Mouse (Mus musculus): Measurements from ENCODE around the gene Rab14. TPM values are rescaled to one million over a fixed set of nuclear protein-coding genes. Genes with fewer than 3 reads are reported as not detected.

Rab14 gene
- total RNA-seq, 2 experiments from 2014 or later, result 187 to 226 TPM

- no peak for DNase-seq (ENCODE audit: low spot score in 2 of 2)
Measured at GRCm38 (mm10) chr2:35203729-35204128, 2.8 kb upstream of the Rab14 start.

- DNase-seq (ENCODE audit: low spot score in 2 of 2), result peak; percentile 52 to 57
Measured at GRCm38 (mm10) chr2:35199971-35200897, 686 bp downstream of the Rab14 start.

GRCm38 (mm10) chr2:35199541-35199940 lies 1.4 kb downstream of the Rab14 start:
- no peak for DNase-seq (ENCODE audit: low spot score in 2 of 2)

GRCm38 (mm10) chr2:35195626-35196544 lies 5.0 kb downstream of the Rab14 start:
- no peak for DNase-seq (ENCODE audit: low spot score in 2 of 2)

DNA sequence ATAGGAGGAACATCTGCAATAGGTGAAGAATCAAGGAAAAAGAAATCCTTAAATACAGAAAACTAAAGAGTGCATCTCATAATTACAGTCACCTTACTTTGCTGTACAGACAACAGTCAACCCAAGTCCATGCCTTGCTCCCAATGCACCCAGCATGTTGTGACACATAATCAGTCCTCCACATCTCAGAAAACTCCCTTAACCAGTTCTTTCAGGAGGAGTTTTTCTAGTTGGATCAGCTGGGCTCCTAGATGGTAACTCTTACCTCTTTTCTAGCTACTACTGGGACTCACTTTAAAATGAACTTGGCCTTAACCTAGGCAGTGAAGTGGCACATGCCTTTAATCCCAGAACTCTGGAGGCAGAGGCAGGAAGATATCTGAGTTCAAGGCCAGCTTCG lies 6.9 kb downstream of the Rab14 start:
- no peak for DNase-seq (ENCODE audit: low spot score in 2 of 2)

DNA sequence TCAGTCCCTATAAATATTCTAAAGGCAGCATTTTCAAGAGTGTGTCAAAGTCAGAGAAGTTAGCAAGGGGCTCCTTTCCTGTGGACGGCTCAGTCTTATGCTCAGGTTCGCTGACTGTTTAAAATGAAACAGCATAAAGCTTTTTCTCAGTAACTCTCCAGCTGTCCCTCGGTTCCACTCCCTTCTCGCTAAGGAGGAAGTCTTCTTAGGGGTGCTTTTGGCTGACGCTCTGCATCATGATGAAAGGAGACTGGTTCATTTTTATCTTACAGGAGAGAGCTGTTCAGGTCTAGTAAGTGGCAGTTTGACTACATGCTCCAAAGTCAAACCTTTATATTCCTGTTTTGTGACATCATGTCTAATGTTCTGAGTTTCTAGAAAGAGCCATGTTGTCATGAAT lies 12.0 kb downstream of the Rab14 start:
- no peak for DNase-seq (ENCODE audit: low spot score in 2 of 2)

- no peak for DNase-seq (ENCODE audit: low spot score in 2 of 2)
Measured at GRCm38 (mm10) chr2:35183115-35183673, 17.7 kb downstream of the Rab14 start.

GRCm38 (mm10) chr2:35178153-35178552 lies 22.8 kb downstream of the Rab14 start:
- no peak for DNase-seq (ENCODE audit: low spot score in 2 of 2)

- no peak for DNase-seq (ENCODE audit: low spot score in 2 of 2)
Measured at GRCm38 (mm10) chr2:35175281-35176065, 25.4 kb downstream of the Rab14 start.

DNA sequence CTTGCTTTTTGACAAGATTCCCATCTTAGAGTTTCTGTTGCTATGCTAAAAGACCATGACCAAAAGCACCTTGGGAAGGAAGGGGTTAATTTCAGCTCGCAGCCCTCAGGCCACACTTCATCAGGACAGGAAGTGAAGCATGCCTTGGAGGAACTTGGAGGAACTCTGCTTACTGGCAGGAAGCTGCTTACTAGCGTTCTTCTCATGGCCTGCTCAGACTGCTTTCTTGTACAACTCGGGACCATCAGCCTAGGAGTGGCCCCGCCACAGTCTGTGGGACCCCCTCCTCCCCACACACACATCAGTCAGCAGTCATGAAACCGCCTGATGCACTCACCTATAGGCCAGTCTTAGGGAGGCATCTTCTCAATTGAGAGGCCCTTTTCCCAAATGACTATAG lies 26.8 kb downstream of the Rab14 start:
- DNase-seq (ENCODE audit: low spot score in 2 of 2), result no peak

DNA sequence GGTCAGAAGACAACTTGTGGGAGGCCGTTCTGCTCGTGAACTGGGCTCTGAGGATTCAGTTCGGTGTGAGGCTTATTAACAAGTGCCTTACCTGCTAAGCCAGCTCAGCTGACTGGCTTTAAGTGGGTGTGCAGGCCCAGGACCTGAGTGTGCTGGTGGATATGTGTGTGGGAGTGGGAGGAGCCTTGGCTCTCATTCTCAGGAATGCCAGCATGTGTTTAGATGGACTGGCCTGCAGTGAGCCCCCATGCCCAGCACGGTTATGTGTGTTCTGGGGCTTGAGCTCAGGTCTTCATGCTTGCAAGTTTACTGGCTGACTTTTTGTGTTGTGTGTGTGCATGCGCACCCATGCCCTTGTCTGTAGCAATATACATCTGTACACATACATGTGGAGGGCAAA lies 27.3 kb downstream of the Rab14 start:
- DNase-seq (ENCODE audit: low spot score in 2 of 2), result no peak

- no peak for DNase-seq (ENCODE audit: low spot score in 2 of 2)
Measured at GRCm38 (mm10) chr2:35172246-35172645, 28.7 kb downstream of the Rab14 start.

GRCm38 (mm10) chr2:35171341-35171861 lies 29.5 kb downstream of the Rab14 start:
- peak; percentile 35 to 37 for DNase-seq (ENCODE audit: low spot score in 2 of 2)

DNA sequence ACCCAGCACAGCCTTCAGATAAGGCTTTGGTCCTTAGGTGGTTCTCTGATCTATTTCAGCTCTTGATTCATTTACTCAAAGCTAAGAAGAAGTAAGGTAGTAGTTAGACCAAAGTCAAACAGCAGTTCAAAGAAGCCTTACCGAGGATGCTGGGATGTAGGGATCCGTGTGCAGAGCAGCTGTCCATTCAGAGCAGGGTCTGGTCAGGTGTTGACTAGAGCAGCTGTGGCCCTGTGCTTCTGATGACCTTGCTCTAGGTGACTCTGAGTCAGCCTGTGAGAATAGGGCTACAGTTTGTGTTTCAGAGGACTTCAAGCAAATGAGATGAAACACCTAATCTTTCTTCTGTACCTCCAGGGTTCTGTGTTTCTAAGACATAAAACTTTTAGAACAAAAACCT lies 31.5 kb downstream of the Rab14 start:
- DNase-seq (ENCODE audit: low spot score in 2 of 2), result no peak

DNA sequence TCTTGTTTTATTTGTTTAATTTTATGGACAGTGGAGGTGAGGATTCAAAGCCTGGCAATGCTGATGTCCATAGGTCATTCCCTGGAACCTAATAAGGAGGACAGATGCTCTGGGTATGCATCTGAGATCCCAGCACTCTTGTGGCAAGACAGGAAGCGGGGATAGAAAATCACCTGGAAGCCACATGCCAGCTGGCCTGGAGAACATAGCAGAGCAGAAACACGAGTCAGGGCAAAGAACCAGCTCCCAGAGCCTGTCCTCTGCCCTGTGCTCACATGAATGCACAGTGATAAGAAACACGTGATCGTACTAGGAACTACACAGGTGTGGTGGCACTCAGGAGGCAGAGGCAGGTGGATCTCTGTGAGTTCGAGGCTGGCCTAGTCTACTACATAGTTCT lies 34.1 kb downstream of the Rab14 start:
- no peak for DNase-seq (ENCODE audit: low spot score in 2 of 2)

GRCm38 (mm10) chr2:35165416-35165815 lies 35.5 kb downstream of the Rab14 start:
- DNase-seq (ENCODE audit: low spot score in 2 of 2), result no peak

- DNase-seq (ENCODE audit: low spot score in 2 of 2), result no peak
Measured at GRCm38 (mm10) chr2:35163396-35163795, 37.5 kb downstream of the Rab14 start.

DNA sequence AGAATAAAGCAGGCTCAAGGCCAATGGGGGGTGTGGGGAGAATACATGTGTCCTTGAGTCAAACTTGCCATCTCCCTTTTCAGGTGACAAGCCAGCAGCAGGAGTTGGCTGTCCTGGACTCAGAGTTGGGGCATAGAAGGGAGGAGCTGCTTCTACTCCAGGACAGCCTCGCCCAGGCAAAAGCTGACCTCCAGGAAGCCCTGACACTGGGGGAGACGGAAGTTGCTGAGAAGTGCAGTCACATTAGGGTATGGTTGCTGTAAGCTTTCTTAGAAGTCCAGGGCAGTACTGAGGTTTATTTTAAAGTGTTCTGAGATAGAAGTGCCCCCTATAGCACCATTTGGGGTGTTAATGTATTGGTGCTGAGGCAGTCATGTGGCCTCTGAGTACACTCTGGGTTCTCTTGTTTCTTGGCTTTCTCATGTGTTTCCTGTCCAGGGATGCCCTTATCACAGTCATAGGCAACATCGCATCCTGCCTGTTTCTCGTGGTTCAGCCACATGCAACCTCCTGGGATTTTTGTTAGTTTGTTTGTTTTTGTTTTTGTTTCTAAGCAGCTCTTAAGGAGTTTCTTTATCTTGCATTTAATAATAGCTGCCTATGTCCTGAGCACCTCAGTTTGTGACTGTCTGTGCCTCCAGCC lies 39.0 kb downstream of the Rab14 start:
- DNase-seq (ENCODE audit: low spot score in 2 of 2), result no peak

GRCm38 (mm10) chr2:35160206-35160605 lies 40.7 kb downstream of the Rab14 start:
- peak; percentile 30 to 38 for DNase-seq (ENCODE audit: low spot score in 2 of 2)

GRCm38 (mm10) chr2:35158358-35158757 lies 42.6 kb downstream of the Rab14 start:
- DNase-seq (ENCODE audit: low spot score in 2 of 2), result no peak
